Mouse (Mus musculus) ES-Bruce4 (cell line): Measurements from ENCODE around the gene Ccdc155. TPM values are rescaled to one million over a fixed set of nuclear protein-coding genes. Genes with fewer than 3 reads are reported as not detected.
"Not testable (repeated sequence)": the region's sequence is repeated elsewhere in the genome, so short reads cannot be mapped to it uniquely, and the experiment has no call there.

Source experiments
- H3K27ac ChIP-seq: 2 replicates; pipeline ENCODE4 v1.5.1; 2012; ENCODE audit warnings: low read length, inconsistent platforms; ENCODE audit not compliant: insufficient read depth
- H3K27me3 ChIP-seq: 2 replicates; pipeline ENCODE4 v1.6.1; 2012; ENCODE audit warnings: mild to moderate bottlenecking, low read length, inconsistent platforms; ENCODE audit not compliant: control insufficient read depth, poor library complexity, insufficient read depth, severe bottlenecking
- H3K36me3 ChIP-seq: 2 replicates; pipeline ENCODE4 v1.6.1; 2012; ENCODE audit warnings: inconsistent platforms, mild to moderate bottlenecking, low read length, moderate library complexity; ENCODE audit not compliant: control insufficient read depth, poor library complexity, insufficient read depth, severe bottlenecking
- H3K4me1 ChIP-seq: one replicate; pipeline ENCODE4 v1.8.1; 2011; ENCODE audit warnings: low read length; ENCODE audit not compliant: control insufficient read depth, insufficient read depth
- H3K4me3 ChIP-seq: 2 replicates; pipeline ENCODE4 v1.5.1; 2011; ENCODE audit warnings: low read depth, mild to moderate bottlenecking, low read length
- H3K9ac ChIP-seq: 2 replicates; pipeline ENCODE4 v1.6.1; 2012; ENCODE audit warnings: low read depth, mild to moderate bottlenecking, inconsistent platforms; ENCODE audit not compliant: poor library complexity, severe bottlenecking
- H3K9me3 ChIP-seq: replicated peaks from 2 replicates; pipeline ENCODE4 v1.6.1; 2012; ENCODE audit warnings: mild to moderate bottlenecking, low read length, inconsistent platforms; ENCODE audit not compliant: control insufficient read depth, poor library complexity, insufficient read depth, severe bottlenecking
- CTCF ChIP-seq: IDR thresholded peaks from one replicate; pipeline ENCODE4 v1.8.1; 2011; ENCODE audit warnings: low read depth, low read length
- EP300 ChIP-seq: IDR thresholded peaks from 2 replicates; pipeline ENCODE4 v1.6.1; 2011; ENCODE audit warnings: low read depth, low read length; ENCODE audit not compliant: insufficient read depth
- POLR2A ChIP-seq: IDR thresholded peaks from one replicate; pipeline ENCODE4 v1.8.1; 2011; ENCODE audit warnings: low read length; ENCODE audit not compliant: insufficient read depth
- polyA plus RNA-seq: library from polyadenylated mRNA; stranded (reverse); fragments of >200 nt; gene quantifications from 2 replicates; pipeline ENCODE4 v1.2.4, GENCODE M21; 2011; ENCODE audit warnings: low read depth; ENCODE audit not compliant: missing spikeins, insufficient read depth, insufficient read length

Ccdc155 gene
- polyA plus RNA-seq, 1 experiment = 2.2 TPM

DNA sequence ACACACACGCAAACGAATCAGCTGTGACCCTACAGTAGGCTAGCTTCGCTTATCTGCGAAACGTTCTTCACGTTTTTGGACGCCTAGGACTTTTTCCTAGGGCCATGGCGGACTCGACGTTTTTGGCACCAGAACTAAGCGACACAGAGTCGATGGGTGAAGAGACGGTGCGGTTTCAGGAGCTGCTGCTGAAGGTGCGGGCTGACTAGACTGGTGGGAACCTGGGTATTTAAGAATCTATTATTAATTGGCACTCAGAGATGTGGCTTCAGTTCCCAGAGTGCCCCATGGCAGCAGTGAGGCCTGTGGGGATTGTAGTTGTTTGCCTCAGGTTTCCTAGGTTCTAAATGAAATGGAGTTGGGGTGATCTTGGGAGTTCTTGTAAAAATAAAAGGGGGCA, 48.5 kb downstream of the Ccdc155 start:
- H3K9me3 ChIP-seq = no peaks in the 10 kb centered on the region
- H3K9ac ChIP-seq = no peak overlapping the region
- no peaks in the 10 kb centered on the region for H3K4me1 ChIP-seq
- H3K4me3 ChIP-seq = no peak overlapping the region
- no peaks in the 10 kb centered on the region for H3K27me3 ChIP-seq
- no peaks in the 10 kb centered on the region for H3K36me3 ChIP-seq
- no peak overlapping the region for H3K27ac ChIP-seq
- TF ChIP-seq EP300 (no peak), POLR2A (no peak), CTCF (no peak)

DNA sequence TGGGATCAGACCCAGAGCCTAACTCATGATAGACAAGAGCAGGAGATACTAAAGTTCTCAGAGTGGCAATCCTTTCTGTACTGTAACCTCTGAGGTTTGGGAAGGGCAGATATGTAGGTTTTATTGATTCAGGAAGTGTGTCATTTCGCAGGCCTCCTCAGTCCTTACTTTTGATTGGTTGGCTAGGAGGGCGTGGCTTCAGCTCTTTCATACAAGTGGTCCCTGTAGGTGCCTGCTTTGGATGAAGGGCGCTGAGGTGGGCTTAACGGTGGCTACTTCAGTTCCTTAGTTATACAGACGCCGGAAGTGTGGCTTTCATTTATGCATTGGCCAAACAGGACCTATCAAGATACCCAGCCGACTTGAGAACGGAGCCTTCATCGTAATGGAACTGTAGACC, 49.1 kb downstream of the Ccdc155 start:
- peak overlapping the region; percentile 11; the same call in 1 of the 2 replicates for H3K27ac ChIP-seq
- H3K4me3 ChIP-seq = peak overlapping the region; percentile 7; the same call in 1 of the 2 replicates
- no peak for TF ChIP-seq CTCF
- TF ChIP-seq POLR2A = no peak
- no peak for TF ChIP-seq EP300
- no peaks in the 10 kb centered on the region for H3K9me3 ChIP-seq
- no peak overlapping the region for H3K9ac ChIP-seq
- peaks cover 4% of the 10 kb centered on the region for H3K4me1 ChIP-seq
- H3K27me3 ChIP-seq = no peaks in the 10 kb centered on the region
- H3K36me3 ChIP-seq = no peaks in the 10 kb centered on the region

DNA sequence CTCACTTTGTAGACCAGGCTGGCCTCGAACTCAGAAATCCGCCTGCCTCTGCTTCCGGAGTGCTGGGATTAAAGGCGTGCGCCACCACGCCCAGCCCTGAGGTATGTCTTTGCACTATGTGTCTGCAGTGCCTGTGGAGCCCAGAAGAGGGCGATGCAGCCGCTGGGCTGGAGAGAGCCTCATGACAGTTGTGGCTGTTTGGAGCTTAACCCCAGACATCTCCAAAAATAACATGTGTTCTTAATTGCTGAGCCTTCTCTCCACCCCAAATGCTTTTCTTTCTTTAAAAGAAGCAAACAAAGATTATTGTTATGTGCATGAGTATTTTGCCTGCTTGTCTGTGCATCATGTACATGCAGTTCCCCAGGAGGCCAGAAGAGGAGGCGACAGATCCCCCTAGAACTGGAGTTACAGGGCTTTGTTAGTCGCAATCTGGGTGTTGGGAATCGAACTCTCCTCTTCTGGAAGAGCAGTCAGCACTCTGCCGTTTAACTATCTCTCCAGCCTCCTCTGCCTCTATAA, 49.6 kb downstream of the Ccdc155 start:
- peak overlapping the region; percentile 56 for H3K4me3 ChIP-seq
- no peaks in the 10 kb centered on the region for H3K27me3 ChIP-seq
- peak; percentile 80 for TF ChIP-seq CTCF
- TF ChIP-seq POLR2A = no peak
- H3K9me3 ChIP-seq = no peaks in the 10 kb centered on the region
- H3K27ac ChIP-seq = peak overlapping the region; percentile 11; the same call in 1 of the 2 replicates
- no peak overlapping the region; the same call in 1 of the 2 replicates for H3K9ac ChIP-seq
- no peaks in the 10 kb centered on the region for H3K36me3 ChIP-seq
- peaks cover 5% of the 10 kb centered on the region for H3K4me1 ChIP-seq

DNA sequence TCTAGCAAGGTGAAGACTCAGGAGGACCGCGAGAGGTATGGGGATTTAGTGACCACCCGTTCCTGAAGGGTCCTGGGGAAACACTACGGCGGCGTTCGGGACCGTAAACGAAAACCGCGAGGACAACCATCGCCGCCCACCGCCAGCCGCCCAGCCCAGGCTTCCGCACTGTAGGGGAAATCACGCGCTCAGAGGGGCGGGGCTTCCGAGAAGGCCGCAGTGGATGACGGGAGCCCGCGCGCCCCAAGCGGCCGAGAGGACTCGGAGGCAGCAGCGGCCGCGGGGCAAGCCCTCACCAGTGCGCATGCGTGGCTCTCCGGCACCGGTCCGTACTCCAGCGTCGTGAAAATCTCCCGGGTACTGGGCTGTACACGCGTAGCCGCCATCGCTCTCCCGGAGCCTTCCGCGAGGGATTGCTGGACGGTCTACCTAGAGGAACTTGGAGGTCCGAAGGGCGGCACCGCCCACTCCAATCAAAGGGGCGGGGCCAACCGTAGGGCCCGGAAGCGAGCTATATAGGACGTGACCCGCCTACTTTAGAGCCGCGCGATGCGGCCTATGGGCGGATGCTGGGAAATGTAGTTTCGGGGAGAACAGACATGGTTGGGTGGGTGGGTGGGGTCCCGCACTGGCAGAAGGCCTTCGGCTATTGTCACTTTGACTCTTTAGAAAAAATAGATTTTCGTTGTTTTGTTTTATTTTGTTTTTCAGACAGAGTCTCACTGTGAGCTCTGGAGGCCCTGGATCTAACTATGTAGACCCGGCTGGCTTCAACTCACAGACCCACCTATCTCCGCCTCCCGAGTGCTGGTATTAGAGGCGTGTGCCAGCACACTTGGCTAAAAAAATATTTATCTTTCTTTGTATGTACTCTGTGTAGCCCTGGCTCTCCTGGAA, 50.3 kb downstream of the Ccdc155 start, which contains the start of the genes Pih1d1 and Aldh16a1:
TSS of gene Pih1d1 (plus strand) at position 208 of the 897 bp plus-strand sequence.
TSS of gene Aldh16a1 (minus strand) at position 489 of the 897 bp plus-strand sequence.
- no peaks in the 10 kb centered on the region for H3K9me3 ChIP-seq
- peak within 1 kb of the TSS; percentile 75 for H3K4me3 ChIP-seq
- H3K27me3 ChIP-seq = no peaks in the 10 kb centered on the region
- peak within 1 kb of the TSS; percentile 85 for H3K27ac ChIP-seq
- H3K4me1 ChIP-seq = peaks cover 5% of the 10 kb centered on the region
- TF ChIP-seq POLR2A = peak; percentile 72
- TF ChIP-seq EP300 = peak; percentile 63; the same call in 1 of the 2 replicates
- no peak for TF ChIP-seq CTCF
- H3K9ac ChIP-seq = peak within 1 kb of the TSS; percentile 91
- no peaks in the 10 kb centered on the region for H3K36me3 ChIP-seq

DNA sequence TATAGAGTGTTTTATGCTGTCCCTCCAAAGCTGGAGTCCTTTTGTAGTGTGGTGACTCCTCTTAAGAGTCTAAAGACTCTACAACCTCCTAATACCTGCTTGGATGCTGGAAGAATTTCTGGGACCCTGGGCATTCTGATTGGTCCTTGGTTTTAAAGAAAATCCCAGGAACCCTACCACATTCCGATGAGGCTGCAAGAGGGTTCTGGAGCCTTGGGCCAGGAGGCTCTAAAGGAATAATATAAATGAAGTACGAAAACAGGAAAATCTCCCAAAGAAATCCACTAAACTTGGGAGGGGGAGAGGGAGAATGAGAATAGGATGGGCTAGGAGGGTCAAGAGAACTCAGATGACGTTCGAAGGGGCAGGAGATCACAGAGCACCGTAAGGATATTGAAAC, 51.1 kb downstream of the Ccdc155 start:
- TF ChIP-seq EP300 (no peak), POLR2A (no peak), CTCF (no peak)
- H3K4me3 ChIP-seq = peak overlapping the region; percentile 75
- peaks cover 5% of the 10 kb centered on the region for H3K4me1 ChIP-seq
- H3K36me3 ChIP-seq = no peaks in the 10 kb centered on the region
- no peaks in the 10 kb centered on the region for H3K9me3 ChIP-seq
- H3K27ac ChIP-seq = peak overlapping the region; percentile 85
- H3K27me3 ChIP-seq = no peaks in the 10 kb centered on the region
- peak overlapping the region; percentile 91 for H3K9ac ChIP-seq

DNA sequence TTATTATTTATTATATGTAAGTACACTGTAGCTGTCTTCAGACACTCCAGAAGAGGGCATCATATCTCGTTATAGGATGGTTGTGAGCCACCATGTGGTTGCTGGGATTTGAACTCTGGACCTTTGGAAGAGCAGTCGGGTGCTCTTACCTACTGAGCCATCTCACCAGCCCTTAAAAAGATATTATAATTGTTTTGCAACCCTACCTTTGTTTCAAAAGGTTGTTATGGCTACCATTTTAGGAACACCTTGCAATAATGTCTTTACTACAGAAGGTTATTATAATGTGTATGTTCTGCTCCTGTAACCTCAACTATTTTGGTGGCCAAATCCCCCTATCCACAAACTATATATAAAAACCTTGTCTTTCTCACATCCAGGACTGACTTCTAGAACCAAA, 51.6 kb downstream of the Ccdc155 start:
- H3K36me3 ChIP-seq, H3K9me3 ChIP-seq, H3K27ac ChIP-seq, H3K4me1 ChIP-seq, H3K27me3 ChIP-seq, H3K4me3 ChIP-seq: not testable (repeated sequence)
- H3K9ac ChIP-seq = peak overlapping the region; percentile 91
